Mouse (Mus musculus): ENCODE data around the gene Abcb7.
"Not testable (repeated sequence)": the region's sequence is repeated elsewhere in the genome, so short reads cannot be mapped to it uniquely, and the experiment has no call there.

Abcb7 gene
- long read RNA-seq, experiment 1, full-length matches to known transcripts, result 2 of 5 reads
- long read RNA-seq, experiment 1, partial matches to known transcripts, result 0 of 5 reads
- long read RNA-seq, experiment 1, other reads (novel, unspliced or antisense), result 3 of 5 reads
- long read RNA-seq, experiment 2, full-length matches to known transcripts, result 3 of 10 reads
- long read RNA-seq, experiment 2, partial matches to known transcripts, result 5 of 10 reads
- long read RNA-seq, experiment 2, other reads (novel, unspliced or antisense), result 2 of 10 reads

GRCm38 (mm10) chrX:104413183-104413983 is at the start of gene Abcb7:
Gene Abcb7, minus strand, starts transcription at chrX:104413856.
- intact Hi-C loops (cut with DNase I), result no loop called here

- intact Hi-C loops (cut with DNase I), result no loop called here
Observed at GRCm38 (mm10) chrX:104461755-104462154, 48.1 kb upstream of the Abcb7 start.

GRCm38 (mm10) chrX:104452433-104452832 is 38.8 kb upstream of the Abcb7 start:
- intact Hi-C loops (cut with DNase I), result no loop called here

- intact Hi-C loops (cut with DNase I), result no loop called here
Observed at GRCm38 (mm10) chrX:104433456-104433855, 19.8 kb upstream of the Abcb7 start.

GRCm38 (mm10) chrX:104428108-104428507 is 14.5 kb upstream of the Abcb7 start:
- intact Hi-C loops (cut with DNase I), result no loop called here

- intact Hi-C loops (cut with DNase I), result no loop called here
Observed at GRCm38 (mm10) chrX:104413995-104414394, 339 bp upstream of the Abcb7 start.

GRCm38 (mm10) chrX:104408137-104408536 is 5.5 kb downstream of the Abcb7 start:
- intact Hi-C loops (cut with DNase I), result no loop called here

- intact Hi-C loops (cut with DNase I), result no loop called here
Observed at GRCm38 (mm10) chrX:104402463-104402862, 11.2 kb downstream of the Abcb7 start.

GRCm38 (mm10) chrX:104401134-104401533 is 12.5 kb downstream of the Abcb7 start:
- intact Hi-C loops (cut with DNase I), result no loop called here

- intact Hi-C loops (cut with DNase I), result no loop called here
Observed at GRCm38 (mm10) chrX:104397526-104397925, 16.1 kb downstream of the Abcb7 start.

- intact Hi-C loops (cut with DNase I), result no loop called here
Observed at GRCm38 (mm10) chrX:104359686-104360085, 54.0 kb downstream of the Abcb7 start.

GRCm38 (mm10) chrX:104355842-104356241 is 57.8 kb downstream of the Abcb7 start:
- intact Hi-C loops (cut with DNase I), result no loop called here

GRCm38 (mm10) chrX:104348146-104348545 is 65.5 kb downstream of the Abcb7 start:
- intact Hi-C loops (cut with DNase I), result not testable (repeated sequence)

GRCm38 (mm10) chrX:104291721-104292120 is 121.9 kb downstream of the Abcb7 start:
- intact Hi-C loops (cut with DNase I), result no loop called here

- intact Hi-C loops (cut with DNase I), result no loop called here
Observed at GRCm38 (mm10) chrX:104279828-104280227, 133.8 kb downstream of the Abcb7 start.

GRCm38 (mm10) chrX:104264371-104264770 is 149.3 kb downstream of the Abcb7 start:
- intact Hi-C loops (cut with DNase I), result no loop called here

- intact Hi-C loops (cut with DNase I), result no loop called here
Observed at GRCm38 (mm10) chrX:104262468-104262867, 151.2 kb downstream of the Abcb7 start.

- intact Hi-C loops (cut with DNase I), result no loop called here
Observed at GRCm38 (mm10) chrX:104256561-104256960, 157.1 kb downstream of the Abcb7 start.
